Mouse (Mus musculus) G1E (cell line): ENCODE data around the gene Tbc1d5.

Experiments
- CTCF ChIP-seq: IDR thresholded peaks from 2 replicates; pipeline ENCODE4 v1.5.1; 2012; ENCODE audit warnings: low read depth, low read length, inconsistent platforms, mixed read lengths
- TAL1 ChIP-seq: conservative IDR thresholded peaks from 2 replicates; pipeline ENCODE4 v1.6.1; 2012; ENCODE audit warnings: low read depth, low read length, inconsistent platforms, mixed read lengths

DNA sequence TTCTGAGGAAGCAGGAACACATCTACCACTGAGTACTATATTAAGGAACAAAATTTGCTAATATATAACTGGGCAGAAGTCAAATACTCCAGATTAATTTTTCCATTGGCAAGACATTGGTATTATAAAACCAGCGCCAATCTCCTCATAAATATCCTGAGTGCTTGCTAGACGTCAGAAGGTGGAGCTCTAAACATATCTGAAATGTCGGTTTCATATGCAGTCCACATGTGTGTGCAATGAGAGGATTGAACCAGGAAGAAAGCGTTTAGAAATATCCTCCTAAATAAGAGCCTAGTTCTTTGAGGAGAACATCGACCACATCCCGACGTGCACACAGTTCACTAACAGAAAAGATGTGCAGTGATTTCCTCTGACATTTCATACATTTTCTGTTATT lies 305.1 kb downstream of the Tbc1d5 start:
- TF ChIP-seq CTCF (no peak), TAL1 (no peak)
